In the genomic region with DNA sequence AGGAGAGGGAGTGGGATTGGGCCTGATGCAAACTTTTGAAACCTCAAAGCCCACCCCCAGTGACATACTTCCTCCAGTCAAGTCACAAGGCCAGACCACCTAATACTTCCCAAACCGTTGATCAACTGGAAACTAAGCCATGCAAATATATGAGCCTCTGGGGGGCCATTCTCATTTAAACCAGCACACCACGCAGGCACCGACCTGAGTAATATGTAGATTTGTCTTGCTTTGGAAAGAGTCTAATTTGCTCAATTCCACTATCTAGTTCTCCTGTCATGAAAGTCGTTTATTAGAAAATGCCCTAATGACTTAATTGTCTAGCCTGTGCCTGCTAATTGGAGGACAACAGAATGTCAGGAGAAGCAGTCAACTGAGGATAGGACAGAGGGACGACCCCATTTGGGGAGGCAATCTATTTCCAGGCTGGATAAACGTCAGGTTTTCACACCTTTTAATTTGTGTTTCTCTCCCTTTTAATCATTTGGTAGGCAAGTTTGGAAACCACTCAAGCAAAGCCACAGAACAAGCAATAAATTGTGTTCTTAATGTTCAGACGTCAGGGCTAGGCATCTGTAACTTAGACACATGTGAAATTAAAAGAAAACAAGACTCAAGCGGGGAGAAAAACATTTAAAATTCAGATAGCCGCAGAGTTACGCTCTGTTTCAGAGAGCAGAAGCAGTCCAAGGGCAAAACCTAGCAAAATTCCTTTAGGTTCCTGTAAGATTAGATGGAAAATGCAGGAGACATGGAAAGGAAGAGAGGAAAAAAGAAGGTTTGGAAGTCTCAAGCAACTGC, we compare ENCODE assay signal across 28 mouse cellular contexts. TPM values are rescaled to one million over a fixed set of nuclear protein-coding genes. Genes with fewer than 3 reads are reported as not detected.
DNase-seq lines count a peak whose midpoint lies in the region; ATAC-seq and TF ChIP-seq lines count a peak whose summit lies in the region.
"Had no signal": no experiment of that assay in that cellular context is flagged by ENCODE, and none has a peak within 500 bp of the region (broad histone marks: within the 10 kb centered on the region; RNA-seq: fewer than 3 reads in every experiment).

No protein-coding gene starts in this region.

- in situ Hi-C loops in CH12.LX (cut with MboI; ENCODE audit: low pct_ligation_motif_present, low pct_unique_long_range_greater_than_20kb, low sequenced_read_pairs) = loop anchor here (25.0 kb wide), 1 partner anchor 245 kb away; a partner anchor contains a TSS

- peak overlapping the region; percentile 86 for H3K27ac ChIP-seq in kidney, embryonic 16.5 days (ENCODE audit: low read length)
- H3K27ac ChIP-seq in CH12.LX (ENCODE audit: insufficient read depth, low read depth) (peak overlapping the region; percentile 64), ES-Bruce4 (ENCODE audit: insufficient read depth, low read length) (peak overlapping the region; percentile 97)
- no peak overlapping the region for H3K27ac ChIP-seq in limb, embryonic 13.5 days
- H3K27ac ChIP-seq: gastrocnemius, adult 2 months; heart, adult 2 months; heart, embryonic 13.5 days; hindbrain, embryonic 10.5 days; intestine, embryonic 15.5 days; liver, embryonic 15.5 days; midbrain, embryonic 10.5 days; midbrain, embryonic 15.5 days had no signal

- H3K79me2 ChIP-seq in CH12.LX (replicated peaks; ENCODE audit: control insufficient read depth, extremely low read depth, insufficient read depth, poor library complexity, severe bottlenecking) = no peaks in the 10 kb centered on the region

- 10% methylated on average over 10 of the region's 10 CpGs for WGBS in kidney, embryonic 16.5 days
- WGBS in limb, embryonic 13.5 days = 17% methylated on average over 10 of the region's 10 CpGs

- peak overlapping the region; percentile 22; the same call in 1 of the 2 replicates for H3K9ac ChIP-seq in kidney, embryonic 16.5 days (replicated peaks; ENCODE audit: low read length)
- H3K9ac ChIP-seq in CH12.LX (ENCODE audit: insufficient read depth, low read depth) (no peak overlapping the region), ES-Bruce4 (ENCODE audit: low read depth, poor library complexity, severe bottlenecking) (no peak overlapping the region; the same call in 1 of the 2 replicates)
- no peak overlapping the region for H3K9ac ChIP-seq in limb, embryonic 13.5 days
- H3K9ac ChIP-seq: heart, embryonic 13.5 days; intestine, embryonic 15.5 days; liver, embryonic 15.5 days; lung, embryonic 14.5 days; midbrain, embryonic 15.5 days had no signal

- H3K4me1 ChIP-seq in kidney, embryonic 16.5 days (ENCODE audit: insufficient read depth, low read length) = peaks cover 9% of the 10 kb centered on the region
- H3K4me1 ChIP-seq in CH12.LX (ENCODE audit: control insufficient read depth in 1 of 2, insufficient read depth in 2 of 2) (peaks cover 18 to 57% of the 10 kb centered on the region in 2 experiments), ES-Bruce4 (ENCODE audit: control insufficient read depth, insufficient read depth, low read length) (peaks cover 2% of the 10 kb centered on the region)
- peaks cover 5% of the 10 kb centered on the region; the same call in 1 of the 2 replicates for H3K4me1 ChIP-seq in limb, embryonic 13.5 days
- H3K4me1 ChIP-seq: heart, embryonic 13.5 days; intestine, embryonic 15.5 days; liver, embryonic 15.5 days; midbrain, embryonic 15.5 days had no signal

- no peak for DNase-seq in kidney, postnatal 25 days
- DNase-seq in CH12.LX (ENCODE audit: extremely low read depth) = peak; percentile 84
- DNase-seq in layer of hippocampus, adult 11-12 months (ENCODE audit: low spot score) = no peak
- DNase-seq in retina, embryonic 14.5 days (ENCODE audit: low spot score) = no peak
- DNase-seq: adrenal gland, postnatal 14 days; cerebellum, adult 11 months; cerebellum, adult 9-10 months; cerebellum, postnatal 36 days; gastrocnemius, adult 2 months; gastrocnemius, postnatal 36 days; heart, adult 2 months; heart, postnatal 14 days; kidney, postnatal 10 days; lung, embryonic 14.5 days; lung, postnatal 14 days; thymus, postnatal 4 days had no signal

- TF ChIP-seq RAD21 in CH12.LX (IDR thresholded peaks at IDR 0.05; ENCODE audit: low read depth, low read length) = no peak

- ATAC-seq in kidney, embryonic 16.5 days (ENCODE audit: low FRiP score, low TSS enrichment) = peak; percentile 60; the same call in 1 of the 2 replicates
- no peak for ATAC-seq in limb, embryonic 13.5 days (ENCODE audit: low FRiP score, low read depth)
- ATAC-seq: forebrain, embryonic 16.5 days; hindbrain, embryonic 16.5 days; intestine, embryonic 15.5 days; midbrain, embryonic 15.5 days had no signal

- no peak for TF ChIP-seq POLR2A in CH12.LX (IDR thresholded peaks at IDR 0.05; ENCODE audit: low read depth, low read length)
- TF ChIP-seq POLR2A in ES-Bruce4 (IDR thresholded peaks at IDR 0.05; ENCODE audit: insufficient read depth, low read length) = no peak

- no peaks in the 10 kb centered on the region for H3K9me3 ChIP-seq in kidney, embryonic 16.5 days (ENCODE audit: low read length)
- H3K9me3 ChIP-seq in CH12.LX (replicated peaks; ENCODE audit: low read length) (peaks cover 3% of the 10 kb centered on the region), ES-Bruce4 (replicated peaks; ENCODE audit: control insufficient read depth, insufficient read depth, low read length, poor library complexity, severe bottlenecking) (peaks cover 18% of the 10 kb centered on the region)
- no peaks in the 10 kb centered on the region for H3K9me3 ChIP-seq in limb, embryonic 13.5 days
- H3K9me3 ChIP-seq: hindbrain, embryonic 10.5 days; intestine, embryonic 15.5 days; liver, embryonic 15.5 days; midbrain, embryonic 10.5 days; midbrain, embryonic 15.5 days had no signal

- TF ChIP-seq EP300 in CH12.LX (IDR thresholded peaks at IDR 0.05; ENCODE audit: low read length) (peak; percentile 61; the same call in 1 of the 2 replicates), ES-Bruce4 (IDR thresholded peaks at IDR 0.05; ENCODE audit: insufficient read depth, low read depth, low read length) (peak; percentile 62; the same call in 1 of the 2 replicates)

- H3K4me2 ChIP-seq in kidney, embryonic 16.5 days (replicated peaks; ENCODE audit: low read depth, low read length) = peak overlapping the region; percentile 32
- H3K4me2 ChIP-seq in CH12.LX (ENCODE audit: insufficient read depth, low read depth, poor library complexity, severe bottlenecking) = peak overlapping the region; percentile 27; the same call in 1 of the 2 replicates
- peak overlapping the region; percentile 10; the same call in 1 of the 2 replicates for H3K4me2 ChIP-seq in limb, embryonic 13.5 days (replicated peaks)
- H3K4me2 ChIP-seq: heart, embryonic 13.5 days; intestine, embryonic 15.5 days; liver, embryonic 15.5 days; lung, embryonic 14.5 days; midbrain, embryonic 15.5 days had no signal

- TF ChIP-seq CTCF in CH12.LX (conservative IDR thresholded peaks at IDR 0.05 in 1 of 2, IDR thresholded peaks at IDR 0.05 in 1 of 2; ENCODE audit: low read depth in 2 of 2, low read length in 2 of 2) (no peak), ES-Bruce4 (IDR thresholded peaks at IDR 0.05; ENCODE audit: low read depth, low read length) (no peak)

- dilution Hi-C loops in CH12.LX (cut with MboI; ENCODE audit: extremely low pct_ligation_motif_present, extremely low pct_unique_long_range_greater_than_20kb, low sequenced_read_pairs) = no loop called here

- no peaks in the 10 kb centered on the region for H3K36me3 ChIP-seq in kidney, embryonic 16.5 days (ENCODE audit: insufficient read depth, low read length)
- H3K36me3 ChIP-seq in CH12.LX (replicated peaks in 1 of 2; ENCODE audit: control insufficient read depth in 1 of 2, insufficient read depth in 1 of 2, low read length in 1 of 2) (no peaks in the 10 kb centered on the region), ES-Bruce4 (ENCODE audit: control insufficient read depth, insufficient read depth, low read length, poor library complexity, severe bottlenecking) (no peaks in the 10 kb centered on the region)
- no peaks in the 10 kb centered on the region for H3K36me3 ChIP-seq in limb, embryonic 13.5 days
- H3K36me3 ChIP-seq: heart, embryonic 13.5 days; hindbrain, embryonic 10.5 days; intestine, embryonic 15.5 days; liver, embryonic 15.5 days; midbrain, embryonic 10.5 days; midbrain, embryonic 15.5 days had no signal

- no peaks in the 10 kb centered on the region for H3K27me3 ChIP-seq in kidney, embryonic 16.5 days (ENCODE audit: insufficient read depth, low read length)
- no peaks in the 10 kb centered on the region for H3K27me3 ChIP-seq in CH12.LX (replicated peaks)
- no peaks in the 10 kb centered on the region; the same call in 1 of the 2 replicates for H3K27me3 ChIP-seq in ES-Bruce4 (ENCODE audit: control insufficient read depth, insufficient read depth, low read length, poor library complexity, severe bottlenecking)
- H3K27me3 ChIP-seq in limb, embryonic 13.5 days = peaks cover 17% of the 10 kb centered on the region; the same call in 1 of the 2 replicates
- H3K27me3 ChIP-seq: midbrain, embryonic 15.5 days had no signal

- no peak overlapping the region for H3K4me3 ChIP-seq in kidney, embryonic 16.5 days (ENCODE audit: low read length)
- H3K4me3 ChIP-seq in CH12.LX (replicated peaks in 1 of 3; ENCODE audit: low read depth in 2 of 3, low read length in 2 of 3, poor library complexity in 1 of 3) (no peak overlapping the region), ES-Bruce4 (ENCODE audit: low read depth, low read length) (no peak overlapping the region)
- H3K4me3 ChIP-seq in limb, embryonic 13.5 days = no peak overlapping the region
- H3K4me3 ChIP-seq: erythroblast, embryonic 14.5 days; gastrocnemius, adult 2 months; heart, adult 2 months; heart, embryonic 13.5 days; hindbrain, embryonic 10.5 days; intestine, embryonic 15.5 days; liver, embryonic 15.5 days; midbrain, embryonic 10.5 days; midbrain, embryonic 15.5 days had no signal

TF ChIP-seq in CH12.LX, 34 proteins besides CTCF, POLR2A, EP300 and RAD21 (continues in another document):
- no peak for TF ChIP-seq MAX (IDR thresholded peaks at IDR 0.05; ENCODE audit: low read length)
- TF ChIP-seq MAZ (IDR thresholded peaks at IDR 0.05; ENCODE audit: low read depth, low read length) = no peak
- TF ChIP-seq JUN (IDR thresholded peaks at IDR 0.05; ENCODE audit: insufficient read depth, low read depth, low read length) = no peak
- peak; percentile 14; the same call in 1 of the 2 replicates for TF ChIP-seq HCFC1 (IDR thresholded peaks at IDR 0.05; ENCODE audit: low read depth, low read length)
- 0 out of 2 replicates have a peak, but pooled peaks have one; percentile 22 for TF ChIP-seq TBP (conservative IDR thresholded peaks at IDR 0.05; ENCODE audit: low read depth, low read length)
- TF ChIP-seq NRF1 (IDR thresholded peaks at IDR 0.05; ENCODE audit: low read depth, low read length) = no peak
- 0 out of 2 replicates have a peak, but pooled peaks have one; percentile 16 for TF ChIP-seq MAFK (IDR thresholded peaks at IDR 0.05; ENCODE audit: insufficient replicate concordance, low read length)

RNA-seq across cellular contexts. Expression of a gene that starts 22.3 kb away (rescaled TPM):
- polyA plus RNA-seq in kidney, embryonic 16.5 days (2015; fragmentation: Nextera tagmentation; extraction: Ambion mirVana) = 101 and 106 TPM in 2 replicates
- total RNA-seq in CH12.LX (2012; rRNA removed) = 60.5 and 75.1 TPM in 2 replicates
- 66.4 and 76.0 TPM in 2 replicates for total RNA-seq in CH12.LX (2014; rRNA removed)
- polyA plus RNA-seq in CH12.LX (2012; ENCODE audit: insufficient read length, low read depth) = 130 and 140 TPM in 2 replicates
- polyA plus RNA-seq in ES-Bruce4 (2011; ENCODE audit: insufficient read depth, insufficient read length, low read depth, missing spikeins) = 127 and 130 TPM in 2 replicates
- polyA plus RNA-seq in limb, embryonic 13.5 days (2015; fragmentation: Nextera tagmentation; extraction: Ambion mirVana) = 97.3 and 98.8 TPM in 2 replicates
